Mouse (Mus musculus) heart, adult 2 months (tissue): ENCODE results near the gene Zc3h13.

Experiments
- CTCF ChIP-seq: fragments of 200-600 bp; IDR thresholded peaks from 2 replicates; pipeline ENCODE4 v1.8.1; 2022; ENCODE audit warnings: antibody characterized with exemption, mild to moderate bottlenecking, moderate library complexity
- POLR2A ChIP-seq: fragments of 200-500 bp; IDR thresholded peaks from 2 replicates; pipeline ENCODE4 v1.6.1; 2011; ENCODE audit warnings: mild to moderate bottlenecking, low read depth, low read length, control low read depth; ENCODE audit not compliant: insufficient read depth

DNA sequence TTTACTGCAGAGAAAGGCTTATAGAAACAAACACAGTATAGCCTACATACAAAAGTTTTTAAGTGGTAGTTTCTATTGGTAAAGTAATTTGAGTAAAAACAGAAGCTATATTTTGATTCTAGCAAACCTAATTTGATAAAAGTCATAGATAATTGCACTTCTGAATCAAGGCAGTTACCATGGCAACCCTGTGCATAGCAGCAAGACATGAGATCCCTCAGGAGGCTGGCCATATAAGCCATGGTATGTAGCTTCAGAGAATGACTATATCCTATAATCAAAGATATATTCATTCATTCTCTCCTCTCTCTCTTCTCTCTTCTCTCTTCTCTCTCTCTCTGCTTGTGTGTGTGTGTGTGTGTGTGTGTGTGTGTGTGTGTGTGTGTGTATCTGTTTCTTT lies 23.7 kb downstream of the Zc3h13 start:
- TF ChIP-seq CTCF (no peak), POLR2A (no peak)
